Mouse (Mus musculus) heart, postnatal 0 days (tissue): ENCODE results near the gene Snapc4.

Source experiments
- CTCF ChIP-seq: IDR thresholded peaks from 2 replicates; pipeline ENCODE4 v1.5.1; 2016; ENCODE audit warnings: antibody characterized with exemption, control low read depth, low read depth
- EP300 ChIP-seq: IDR thresholded peaks from 2 replicates; pipeline ENCODE4 v1.6.1; 2016; ENCODE audit warnings: antibody characterized with exemption, low read depth

- TF ChIP-seq CTCF: no peak
- no peak for TF ChIP-seq EP300
Measured at GRCm38 (mm10) chr2:26330702-26331101, 49.8 kb downstream of the Snapc4 start.
